Mouse (Mus musculus) cerebellum, adult 9-10 months (tissue): ENCODE data around the gene Dph1.

Source experiments
- DNase-seq: peaks from one replicate; pipeline ENCODE4 v3.0.0; 2022

Dph1 gene

DNA sequence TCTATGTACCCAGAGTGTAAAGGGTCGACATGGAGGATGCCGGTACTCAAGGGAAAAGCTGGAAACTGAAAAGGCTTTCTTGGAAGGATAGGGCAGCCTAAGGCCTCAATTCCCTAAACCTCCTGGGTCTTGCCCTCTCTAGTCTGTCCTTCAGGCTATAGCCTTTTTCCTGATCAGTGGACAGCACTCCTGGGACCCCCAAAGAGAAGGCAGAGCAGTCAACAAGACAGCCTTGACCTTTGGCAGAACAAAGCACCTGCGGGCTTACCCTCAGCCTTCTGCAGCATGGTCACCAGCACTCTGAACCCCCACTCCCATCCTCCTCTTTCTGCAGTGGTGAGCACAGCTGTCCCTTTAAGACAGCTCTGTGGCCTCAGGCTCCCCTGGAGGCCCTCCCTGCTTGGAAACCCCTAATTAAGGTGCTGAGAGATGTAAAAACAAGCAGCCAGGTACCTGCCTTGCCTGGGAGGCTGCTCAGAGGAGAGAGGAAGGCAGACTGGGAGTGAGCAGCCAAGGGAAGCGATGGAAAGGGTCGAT lies at the start of gene Dph1:
Gene Dph1 (minus strand): TSS at position 337 of the 537 bp plus-strand sequence.
- DNase-seq = no peak

DNA sequence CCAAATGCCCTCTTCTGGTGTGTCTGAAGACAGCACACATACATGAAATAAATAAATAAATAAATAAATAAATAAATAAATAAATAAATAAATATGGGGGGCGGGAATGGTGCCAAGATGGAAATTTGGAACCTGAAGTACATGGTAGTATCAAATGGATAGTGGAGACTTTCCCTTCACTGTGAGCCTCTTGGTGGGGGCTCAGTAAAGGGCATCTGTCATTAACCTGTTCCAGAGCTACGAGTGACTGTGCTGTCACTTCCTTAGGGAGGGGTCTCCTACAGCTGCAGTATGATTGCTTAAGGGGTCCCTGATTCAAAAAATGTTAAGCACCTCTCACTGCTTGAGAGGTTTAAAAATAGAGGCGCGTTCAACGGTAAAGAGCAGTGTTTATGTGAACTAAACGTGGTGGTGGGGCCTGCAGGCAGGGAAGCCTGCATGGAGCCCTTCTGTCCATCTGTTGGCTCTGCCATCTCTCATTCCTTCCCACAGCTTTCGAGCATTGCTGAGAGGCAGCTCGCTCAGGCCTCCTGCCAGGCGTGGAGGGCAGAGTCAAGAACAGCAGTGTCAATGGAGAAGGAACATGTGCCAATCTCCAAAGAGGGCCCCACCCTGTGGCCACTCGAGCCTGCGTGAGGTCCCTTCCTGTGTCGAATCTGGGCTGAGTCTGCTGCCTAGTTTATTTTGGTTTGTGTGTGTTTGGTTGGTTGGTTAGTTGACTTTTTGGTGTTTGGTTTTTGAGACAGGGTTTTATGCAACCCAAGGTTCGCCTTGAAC lies 49.3 kb upstream of the Dph1 start:
- peak; percentile 96 for DNase-seq

DNA sequence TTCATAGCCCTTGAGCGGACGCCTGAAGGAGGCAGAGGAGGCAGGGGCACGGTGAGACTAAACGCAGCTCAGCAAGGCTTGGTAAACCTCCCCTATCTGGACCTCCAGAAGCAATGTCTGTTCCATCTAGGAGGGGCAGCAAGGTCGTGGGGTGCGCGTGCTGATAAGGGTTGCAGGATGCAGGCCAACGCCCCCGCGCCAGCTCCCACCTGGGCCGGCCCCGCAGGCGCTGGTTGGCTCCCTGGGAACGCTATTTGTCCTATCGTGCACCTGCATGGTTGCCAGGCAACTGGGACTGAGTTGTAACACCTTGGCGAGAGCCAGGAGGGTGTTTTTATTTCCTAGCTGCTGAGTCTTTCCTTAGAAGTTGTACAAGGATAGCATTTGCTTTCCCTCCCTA lies 43.7 kb upstream of the Dph1 start:
- DNase-seq = no peak

DNA sequence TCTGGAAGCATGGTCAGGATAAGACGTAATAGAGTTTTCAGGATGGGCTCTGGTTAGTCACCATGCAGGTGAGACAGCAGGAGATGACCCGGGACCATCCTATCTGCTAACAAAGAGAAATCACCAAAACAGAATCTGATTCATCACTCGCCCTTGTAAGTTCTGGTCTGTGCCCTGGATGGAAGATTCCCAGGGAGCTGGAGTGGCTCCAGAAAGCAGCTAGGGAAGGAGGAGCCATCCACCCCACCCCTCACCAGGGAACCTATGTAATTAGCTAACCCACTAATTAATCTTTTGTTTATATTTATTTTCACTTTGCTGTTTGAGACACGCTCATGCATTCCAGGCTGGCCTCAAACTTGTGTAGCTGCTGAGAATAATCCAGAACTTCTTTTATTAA lies 41.4 kb upstream of the Dph1 start:
- DNase-seq = no peak

DNA sequence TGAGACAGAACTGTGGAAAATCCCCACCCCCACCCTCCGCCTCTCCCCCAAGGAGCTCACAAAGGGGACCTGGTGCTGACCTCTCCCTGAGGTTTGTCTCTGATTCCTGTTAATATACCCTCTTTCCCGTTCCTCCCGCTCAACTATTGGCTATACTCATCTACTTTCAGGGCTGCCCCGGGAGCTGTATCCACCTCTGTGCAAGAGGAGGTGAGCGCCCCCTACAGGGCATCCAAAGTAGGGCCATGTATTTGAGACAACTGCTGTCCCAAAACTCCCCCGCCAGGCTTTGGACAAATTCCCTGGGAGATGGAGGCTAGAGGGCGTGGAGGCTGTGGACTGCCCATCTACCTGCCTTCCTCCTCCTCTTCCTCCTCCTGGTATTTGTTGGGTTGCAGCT lies 40.7 kb upstream of the Dph1 start:
- DNase-seq = peak; percentile 84

DNA sequence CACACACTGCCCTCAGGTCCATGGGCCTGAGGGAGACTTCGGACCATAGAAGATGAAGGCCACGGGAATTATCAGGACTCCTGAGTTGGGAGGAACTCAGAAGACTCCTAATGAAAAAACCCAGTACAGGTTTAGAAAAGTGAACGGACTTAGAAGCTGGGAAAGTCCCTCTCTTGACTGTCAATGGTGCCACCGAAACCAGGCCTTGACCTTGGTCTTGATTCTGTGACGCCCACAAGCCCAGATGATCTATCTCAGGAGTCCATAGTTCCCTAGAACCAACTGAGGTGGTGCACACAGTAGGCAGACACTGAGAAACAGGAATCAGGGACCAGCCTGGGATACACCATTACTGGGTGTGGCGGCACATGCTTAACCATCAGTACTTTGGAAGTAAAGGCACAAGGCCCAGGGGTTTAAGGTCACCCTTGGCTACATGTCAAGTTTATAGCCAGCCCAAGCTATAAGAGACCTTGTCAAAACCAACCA lies 39.3 kb upstream of the Dph1 start:
- DNase-seq = no peak

DNA sequence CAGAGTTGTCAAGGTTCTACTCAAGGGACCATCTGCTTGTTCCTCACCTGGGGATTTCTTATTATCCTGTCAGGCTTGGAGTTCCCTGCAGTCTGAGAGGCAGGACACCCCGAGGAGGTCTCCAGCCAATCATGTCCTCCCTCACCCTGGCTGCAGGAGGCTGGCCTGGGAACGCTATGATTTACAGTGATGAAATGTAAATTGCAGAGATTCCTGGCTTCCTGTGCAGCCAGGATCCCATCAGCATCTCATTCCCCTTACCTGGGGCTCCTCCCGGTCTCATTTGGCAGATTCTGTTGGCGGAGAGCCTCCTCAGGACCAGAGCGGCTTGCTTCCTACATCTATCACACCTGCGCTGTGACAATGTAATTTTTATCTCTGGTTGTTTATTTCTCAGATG lies 38.2 kb upstream of the Dph1 start:
- peak; percentile 68 for DNase-seq

DNA sequence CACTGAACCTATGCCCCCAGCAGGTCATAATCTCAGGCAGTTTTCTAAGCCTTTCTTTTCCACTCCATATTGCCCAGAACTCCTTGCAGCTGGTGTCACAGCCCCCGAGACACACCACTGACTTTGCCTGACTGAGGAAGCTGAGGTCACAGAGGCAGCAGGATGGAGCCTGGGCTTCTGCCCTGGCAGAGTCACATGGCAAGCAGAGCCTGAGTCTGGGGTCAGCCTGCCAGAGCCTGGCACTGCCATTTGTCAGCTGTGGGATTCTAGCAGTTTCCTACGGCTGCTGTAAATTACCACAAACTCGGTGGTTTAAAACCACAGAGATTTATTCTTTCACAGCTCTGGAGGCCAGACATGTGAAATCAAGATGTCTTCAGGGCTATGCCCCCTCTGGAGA lies 36.6 kb upstream of the Dph1 start:
- DNase-seq = no peak

DNA sequence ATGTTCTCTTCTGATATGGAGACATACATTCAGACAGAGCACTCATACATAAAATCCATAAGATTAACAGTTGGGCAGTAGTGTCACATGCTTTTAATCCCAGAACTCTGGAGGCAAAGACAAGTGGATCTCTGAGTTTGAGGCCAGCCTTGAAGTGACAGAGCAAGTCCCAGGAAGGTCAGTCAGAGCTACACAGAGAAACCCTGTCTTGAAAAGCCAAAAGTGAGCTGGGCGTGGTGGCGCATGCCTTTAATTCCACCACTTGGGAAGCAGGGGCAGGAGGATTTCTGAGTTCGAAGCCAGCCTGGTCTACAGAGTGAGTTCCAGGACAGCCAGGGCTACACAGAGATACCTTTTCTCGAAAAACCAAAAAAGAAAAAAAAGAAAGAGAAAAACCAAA lies 33.8 kb upstream of the Dph1 start:
- DNase-seq = no peak

DNA sequence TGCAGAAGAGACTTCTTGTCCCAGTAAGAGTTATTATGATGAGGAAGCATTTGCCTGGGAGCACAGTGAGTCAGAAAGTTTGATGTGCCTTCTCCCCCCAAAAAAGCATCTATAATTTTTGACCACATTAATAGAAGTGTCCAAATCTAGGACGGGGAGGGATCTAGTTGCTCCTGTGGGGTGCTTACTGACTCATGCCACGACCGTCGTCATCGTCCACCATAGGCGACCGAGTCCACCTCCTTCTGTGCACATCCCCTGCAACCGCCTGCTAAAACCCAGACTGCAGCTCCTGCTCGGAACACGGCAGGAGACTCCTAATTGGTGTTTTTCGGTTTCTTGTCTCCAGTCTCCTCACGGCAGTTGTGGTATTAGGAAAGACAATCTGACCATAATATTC lies 33.0 kb upstream of the Dph1 start:
- no peak for DNase-seq

DNA sequence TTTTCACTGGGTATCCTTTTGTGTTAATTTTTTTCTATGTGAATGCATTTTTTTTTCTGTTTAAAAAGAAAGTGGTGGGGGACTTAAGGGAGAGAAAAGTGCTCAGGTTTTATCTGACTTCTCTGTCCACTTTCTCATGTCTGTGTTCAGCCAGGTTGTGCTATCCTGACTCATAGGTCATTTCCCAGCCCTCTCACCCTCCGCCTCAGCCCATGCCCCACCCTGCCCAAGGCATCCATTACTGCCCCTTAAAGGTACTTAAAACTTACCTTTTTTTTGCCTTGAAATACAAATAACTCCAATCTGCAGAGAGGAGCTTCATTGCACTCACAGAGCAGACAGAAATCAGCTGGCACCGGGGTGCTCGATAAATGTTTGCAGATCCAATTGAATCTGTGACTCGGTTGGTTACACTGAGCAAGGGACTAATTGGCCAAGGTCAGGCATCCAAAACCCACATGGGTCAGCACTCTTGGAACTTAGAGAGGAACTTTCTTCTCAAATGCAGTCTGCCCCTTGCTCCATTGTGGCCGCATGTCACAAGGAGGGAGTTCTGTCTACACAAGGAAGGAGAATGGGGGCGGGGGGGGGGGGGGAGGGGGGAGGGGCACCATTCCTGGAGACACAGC lies 29.6 kb upstream of the Dph1 start:
- no peak for DNase-seq

DNA sequence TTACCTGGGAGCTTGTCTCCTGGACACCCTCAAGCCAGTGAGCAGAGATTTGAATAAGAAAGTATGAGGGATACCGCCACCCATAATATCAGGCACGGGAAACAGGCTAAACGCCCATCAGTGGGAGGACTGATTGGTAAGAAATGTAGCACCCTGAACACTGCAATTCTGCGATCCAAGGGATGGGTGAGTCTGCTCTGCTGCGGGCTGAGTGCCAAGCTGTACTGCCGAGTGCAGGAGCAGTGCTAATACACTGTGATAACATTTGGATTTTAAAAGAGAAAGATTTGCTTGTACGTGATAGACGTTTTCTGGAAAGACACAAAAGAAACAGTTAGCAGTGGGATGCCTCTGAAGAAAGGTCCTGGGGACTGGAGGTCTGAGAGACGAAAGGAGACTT lies 29.1 kb upstream of the Dph1 start:
- DNase-seq = no peak

DNA sequence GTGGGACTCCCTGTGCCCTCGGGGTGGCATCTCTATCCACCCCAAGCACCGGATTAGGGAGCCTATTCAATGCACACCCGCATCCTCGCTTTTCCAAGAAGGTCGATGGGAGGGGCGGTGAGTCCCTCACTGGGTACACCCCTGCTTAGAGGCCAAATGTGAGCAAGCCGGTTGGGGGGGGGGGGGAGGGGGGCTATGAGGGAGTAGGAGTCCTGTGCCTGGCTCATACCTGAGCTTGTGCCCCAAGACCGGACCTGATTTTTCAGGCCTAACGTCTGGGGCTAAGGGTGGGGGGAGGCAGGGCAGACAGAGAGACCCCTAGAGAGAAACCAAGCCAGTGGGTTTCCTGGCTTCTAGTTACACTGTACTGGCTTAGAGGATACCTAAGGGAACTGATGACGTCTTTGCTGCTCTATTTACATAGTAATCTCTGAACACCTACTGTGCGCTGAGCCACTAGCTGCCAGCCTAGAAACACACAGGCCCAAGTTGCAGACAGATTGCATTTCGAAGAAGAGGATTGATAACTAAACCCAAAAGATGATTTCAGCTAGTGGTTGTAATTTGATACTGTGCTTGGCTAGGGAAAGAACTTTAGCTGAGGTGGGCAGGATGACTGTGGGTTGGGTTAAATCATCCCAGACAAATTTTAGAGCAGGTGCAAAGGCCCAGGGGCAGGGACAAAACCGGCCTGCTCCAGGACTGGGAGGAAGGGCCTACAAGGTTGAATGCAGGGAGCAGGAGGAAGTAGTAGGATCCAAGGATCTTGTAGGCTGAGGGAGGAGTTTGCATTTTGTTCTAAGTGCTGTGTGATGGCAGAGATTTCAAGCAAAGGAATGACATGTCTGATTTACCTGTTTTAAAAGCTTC lies 23.3 kb upstream of the Dph1 start:
- DNase-seq = no peak

DNA sequence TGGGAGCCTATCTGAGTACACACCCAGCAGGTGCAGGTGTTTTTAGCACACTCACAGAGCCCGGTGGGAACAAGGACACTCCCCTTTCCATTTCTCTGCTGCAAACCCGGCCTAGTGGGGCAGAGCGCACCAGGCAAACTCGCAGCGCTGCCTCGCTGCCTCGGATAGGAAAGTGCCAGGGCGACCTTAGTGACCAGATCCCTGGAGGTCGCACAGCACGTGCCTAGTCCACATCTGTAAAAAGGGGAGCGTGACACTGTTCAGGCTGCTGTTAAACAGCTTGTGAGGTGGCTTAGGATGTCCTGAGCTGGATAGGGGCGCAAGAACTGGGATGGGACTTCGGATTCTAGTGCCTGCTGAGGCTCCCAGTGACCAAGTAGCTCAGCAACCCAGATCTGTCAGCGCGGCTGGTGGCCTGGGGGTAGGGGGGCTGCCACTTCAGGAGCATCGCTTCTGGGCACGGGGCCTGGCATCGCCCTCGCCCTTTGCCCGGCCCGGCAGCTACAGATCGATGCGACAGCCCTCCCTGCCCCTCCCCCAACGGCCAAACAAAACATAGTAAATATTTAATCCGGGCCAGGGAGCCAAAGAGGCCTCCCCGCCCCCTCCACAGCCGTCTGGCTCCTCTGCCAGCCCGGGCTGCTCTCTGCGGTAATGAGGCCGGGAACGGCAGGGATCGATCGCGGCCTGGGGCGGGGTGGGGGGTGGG lies 22.5 kb upstream of the Dph1 start:
- peak; percentile 77 for DNase-seq

DNA sequence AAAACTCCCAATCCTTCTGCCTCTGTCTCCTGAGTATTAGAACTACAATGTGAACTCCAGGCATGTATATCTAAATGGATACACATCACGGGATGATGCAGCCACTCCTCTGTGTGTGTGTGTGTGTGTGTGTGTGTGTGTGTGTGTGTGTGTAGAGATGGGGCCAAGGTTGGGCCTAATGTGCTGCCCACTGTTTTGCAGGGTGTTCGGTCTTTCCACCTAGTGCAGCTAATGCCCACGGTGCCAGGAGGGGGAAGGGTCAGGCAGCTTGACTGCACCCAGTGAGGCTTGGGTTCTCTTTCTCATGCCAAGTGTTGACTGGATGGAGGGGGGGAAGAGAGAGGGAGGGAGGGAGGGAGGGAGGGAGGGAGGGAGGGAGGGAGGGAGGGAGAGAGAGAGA lies 21.8 kb upstream of the Dph1 start:
- peak; percentile 71 for DNase-seq

DNA sequence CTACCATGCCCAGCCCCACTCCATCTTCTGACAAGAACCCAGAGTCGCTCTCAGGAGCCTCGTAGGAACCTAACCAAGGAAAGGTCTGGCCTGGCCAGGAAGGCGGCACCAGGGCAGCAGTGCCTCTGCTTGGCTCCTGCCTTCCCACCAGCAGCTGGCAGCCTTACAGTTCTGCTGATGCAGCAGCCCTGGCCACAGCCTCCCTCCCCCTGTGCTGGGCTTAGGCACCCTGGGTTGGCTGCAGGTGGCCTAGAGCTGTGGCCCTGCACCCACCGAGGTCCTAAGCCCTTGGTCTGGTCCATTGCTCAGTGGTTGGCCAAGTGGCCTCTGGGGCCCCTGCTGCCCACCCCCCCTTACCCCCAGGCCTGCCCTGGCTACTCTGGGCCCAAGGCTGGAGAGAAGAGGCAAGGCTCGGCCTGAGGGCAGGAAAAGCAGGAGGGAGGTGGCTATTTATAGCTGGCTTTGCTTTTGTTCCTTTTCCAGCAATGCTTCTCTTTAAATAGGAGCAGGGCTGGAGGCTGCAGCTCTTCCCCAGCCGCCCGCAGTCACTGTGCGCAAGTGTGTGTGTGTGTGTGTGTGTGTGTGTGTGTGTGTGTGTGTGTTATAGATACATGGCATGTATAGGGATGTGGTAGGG lies 21.1 kb upstream of the Dph1 start:
- DNase-seq = peak; percentile 79

DNA sequence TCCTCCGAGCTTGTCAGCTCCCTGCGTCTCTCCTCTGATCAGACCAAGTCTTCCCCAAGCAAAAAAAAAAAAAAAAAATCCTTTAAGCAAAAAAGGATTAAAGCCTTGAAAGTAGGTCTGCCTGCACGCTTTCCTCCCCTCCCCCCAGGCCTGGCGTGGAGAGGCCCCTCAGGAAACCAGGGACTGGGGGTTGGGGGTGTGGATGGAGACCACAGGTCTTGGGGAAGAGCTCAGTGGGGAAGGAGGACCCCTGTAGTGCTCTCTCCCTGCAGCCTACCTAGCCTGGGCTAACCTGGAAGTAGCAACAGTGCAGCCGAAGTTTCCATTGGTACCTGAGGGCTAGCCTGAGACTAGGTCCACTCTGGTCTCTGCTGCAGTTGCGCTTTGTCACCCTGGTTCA lies 19.7 kb upstream of the Dph1 start:
- peak; percentile 60 for DNase-seq

DNA sequence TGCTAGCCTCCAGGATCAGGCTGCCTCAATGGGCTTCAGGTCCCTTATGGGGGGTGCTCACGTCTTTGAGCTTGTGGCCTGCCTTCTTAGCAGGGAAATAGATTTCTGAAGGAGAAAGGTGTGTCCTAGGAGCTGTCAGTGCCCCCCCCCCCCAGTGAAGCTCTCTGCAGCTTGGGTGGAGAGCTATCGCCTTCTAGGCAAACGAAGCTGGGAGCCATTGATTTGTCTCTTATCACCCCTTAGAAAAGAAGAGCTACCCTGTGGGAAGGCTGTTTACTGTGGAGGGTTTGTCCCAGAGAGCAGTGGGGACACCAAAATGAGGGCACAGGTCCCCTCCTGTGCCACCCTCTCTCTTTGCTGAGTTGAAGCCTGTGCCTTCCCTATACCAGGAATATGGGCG lies 19.1 kb upstream of the Dph1 start:
- no peak for DNase-seq

DNA sequence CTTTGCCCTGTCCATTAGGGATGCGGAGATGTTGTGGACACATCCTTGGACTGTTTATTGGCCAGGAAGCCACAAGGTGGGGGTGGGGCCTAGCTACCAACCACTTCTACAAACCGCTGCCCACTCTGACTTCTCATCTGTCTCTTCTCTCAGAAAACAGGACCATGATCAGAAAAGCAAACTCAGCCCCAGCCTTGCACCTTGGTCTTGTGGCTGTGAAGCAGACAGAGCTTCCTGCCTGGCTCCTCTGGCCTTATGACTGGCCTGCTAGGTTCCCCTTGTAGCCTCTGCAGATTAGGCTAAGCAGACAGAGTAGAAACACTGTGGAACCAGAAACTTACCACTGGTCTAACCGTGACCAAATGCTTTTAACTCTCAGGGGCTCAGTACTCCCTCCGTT lies 18.3 kb upstream of the Dph1 start:
- DNase-seq = no peak

DNA sequence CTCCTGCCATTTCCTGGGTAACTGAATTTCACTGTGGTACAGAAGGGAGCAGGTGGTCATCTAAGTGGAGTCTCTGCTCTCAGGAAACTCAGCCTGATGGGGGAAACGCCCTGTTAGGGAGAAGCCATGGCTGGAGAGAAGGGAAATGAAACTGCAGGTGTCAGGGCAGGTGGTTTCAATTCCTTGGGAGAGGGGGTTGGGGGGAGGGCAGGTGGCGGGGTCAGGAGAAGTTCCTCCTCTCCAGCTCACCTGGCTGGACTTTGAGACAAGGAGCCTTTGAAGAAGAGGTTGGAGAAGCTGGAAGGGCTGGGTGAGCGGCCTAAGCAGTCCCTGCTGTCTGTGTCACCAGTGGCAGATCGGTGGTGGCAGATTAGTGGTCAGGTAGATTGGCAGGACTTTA lies 15.3 kb upstream of the Dph1 start:
- DNase-seq = no peak

DNA sequence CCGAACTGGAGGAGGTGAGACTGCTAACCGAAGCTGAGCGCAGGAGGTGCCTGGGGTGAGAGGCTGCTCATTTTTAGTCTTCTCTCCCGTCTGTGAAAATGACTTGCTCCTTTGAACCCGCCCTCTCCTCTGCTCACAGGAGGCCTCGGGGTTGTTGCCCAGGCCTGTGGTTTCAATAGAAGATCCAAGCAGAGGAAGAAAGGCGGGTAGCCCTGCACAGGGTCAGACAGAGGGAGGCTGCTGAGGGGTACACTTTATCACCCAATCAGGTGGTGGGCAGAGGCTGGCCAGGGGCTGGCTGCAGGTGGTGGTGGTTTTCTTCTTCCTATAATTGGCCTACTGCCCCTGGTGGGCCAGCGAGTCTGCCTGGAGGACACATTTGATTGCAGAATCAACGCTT lies 13.4 kb upstream of the Dph1 start:
- DNase-seq = no peak

DNA sequence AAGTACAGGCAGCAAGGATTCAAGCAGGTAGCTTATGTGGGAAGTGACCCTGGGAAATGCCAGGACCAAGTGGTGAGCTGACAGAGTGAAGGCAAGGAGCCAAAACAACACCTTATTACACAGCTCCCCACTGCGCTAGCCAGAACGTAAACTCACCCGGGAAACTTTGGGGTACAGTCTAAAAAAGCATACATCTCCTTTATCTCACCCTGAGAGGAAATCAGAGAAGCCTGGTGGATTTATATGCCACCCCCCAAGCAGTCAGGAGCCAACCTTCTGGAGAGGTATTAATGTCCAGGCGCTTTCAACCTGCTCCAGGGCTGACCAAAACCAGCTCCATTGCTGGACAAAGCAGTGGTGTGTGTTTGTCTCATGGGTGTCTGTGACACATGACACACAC lies 12.9 kb upstream of the Dph1 start:
- DNase-seq = peak; percentile 69
